Mouse (Mus musculus) erythroblast, embryonic 14.5 days (primary cell): Measurements from ENCODE around the gene Spata2l. TPM values are rescaled to one million over a fixed set of nuclear protein-coding genes. Genes with fewer than 3 reads are reported as not detected.

Experiments
- H3K27me3 ChIP-seq: 2 replicates; pipeline ENCODE4 v1.6.1; 2012; ENCODE audit warnings: inconsistent platforms; ENCODE audit not compliant: control insufficient read depth
- H3K36me3 ChIP-seq: 2 replicates; pipeline ENCODE4 v1.6.1; 2012; ENCODE audit warnings: mild to moderate bottlenecking, inconsistent platforms; ENCODE audit not compliant: control insufficient read depth
- H3K4me1 ChIP-seq: 2 replicates; pipeline ENCODE4 v1.6.1; 2012; ENCODE audit warnings: inconsistent platforms; ENCODE audit not compliant: control insufficient read depth
- H3K4me3 ChIP-seq: replicated peaks from 2 replicates; pipeline ENCODE3; 2012; ENCODE audit warnings: moderate library complexity, mild to moderate bottlenecking, inconsistent platforms
- H3K9me3 ChIP-seq: 2 replicates; pipeline ENCODE4 v1.6.1; 2012; ENCODE audit warnings: low read length, inconsistent platforms, mixed read lengths; ENCODE audit not compliant: control insufficient read depth
- GATA1 ChIP-seq: IDR thresholded peaks from 2 replicates; pipeline ENCODE4 v1.6.1; 2012; ENCODE audit warnings: low read length, inconsistent platforms, mixed read lengths
- TAL1 ChIP-seq: IDR thresholded peaks from 3 replicates; pipeline ENCODE4 v1.6.1; 2012; ENCODE audit warnings: low read length, inconsistent platforms, mixed read lengths
- polyA plus RNA-seq: library from polyadenylated mRNA; stranded (reverse); fragments of >175 nt; gene quantifications from 2 replicates; pipeline ENCODE4 v1.2.3, GENCODE M21; 2012

Gene Spata2l
- polyA plus RNA-seq, 1 experiment, result 0.03 TPM

DNA sequence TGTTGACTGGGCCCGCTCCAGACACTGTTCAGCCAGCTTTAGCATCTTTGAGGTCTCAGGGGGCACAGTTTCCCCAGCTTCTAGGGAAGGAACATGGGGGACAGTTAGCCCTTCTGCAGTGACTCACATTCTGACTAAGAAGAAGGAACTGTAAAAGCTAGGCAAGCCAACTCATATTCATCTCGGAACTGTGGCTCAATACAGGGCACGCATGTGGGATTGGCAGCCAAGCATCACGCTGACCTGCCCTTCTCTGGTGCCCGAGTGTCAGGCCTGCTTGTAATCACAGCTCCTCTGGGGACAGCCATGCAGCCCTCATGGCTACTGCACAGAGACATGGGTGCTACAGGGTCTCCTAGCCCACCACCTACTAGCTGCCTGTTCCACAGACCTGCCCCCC, 14.9 kb upstream of the Spata2l start:
- Histone ChIP-seq H3K9me3 (no peaks in the 10 kb centered on the region), H3K4me3 (no peak overlapping the region), H3K4me1 (peaks cover 29% of the 10 kb centered on the region), H3K27me3 (no peaks in the 10 kb centered on the region), H3K36me3 (peaks cover 53% of the 10 kb centered on the region)
- TF ChIP-seq GATA1 (no peak), TAL1 (no peak)

DNA sequence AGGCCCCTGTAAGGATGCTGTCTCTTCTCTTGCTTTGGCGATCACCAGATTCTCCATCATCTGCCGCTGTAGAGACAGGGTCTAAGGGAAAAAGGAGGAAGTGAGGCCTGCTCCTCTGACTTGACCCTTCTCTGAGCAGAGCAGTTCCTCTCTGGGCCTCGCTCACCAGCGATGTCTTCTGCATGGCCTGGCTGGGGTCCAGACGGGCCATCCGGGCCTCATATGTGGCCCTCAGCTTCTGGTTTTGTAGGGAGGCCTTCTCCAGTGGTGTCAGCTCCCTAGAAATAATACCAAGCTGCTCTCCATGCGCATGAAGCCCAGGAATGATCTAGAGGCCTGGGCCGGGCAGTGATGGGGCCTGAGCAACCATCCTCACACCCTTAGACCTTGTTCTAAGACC, 12.6 kb upstream of the Spata2l start:
- Histone ChIP-seq H3K4me1 (peaks cover 14% of the 10 kb centered on the region), H3K36me3 (peaks cover 59% of the 10 kb centered on the region)
- TF ChIP-seq TAL1 (no peak), GATA1 (no peak)

DNA sequence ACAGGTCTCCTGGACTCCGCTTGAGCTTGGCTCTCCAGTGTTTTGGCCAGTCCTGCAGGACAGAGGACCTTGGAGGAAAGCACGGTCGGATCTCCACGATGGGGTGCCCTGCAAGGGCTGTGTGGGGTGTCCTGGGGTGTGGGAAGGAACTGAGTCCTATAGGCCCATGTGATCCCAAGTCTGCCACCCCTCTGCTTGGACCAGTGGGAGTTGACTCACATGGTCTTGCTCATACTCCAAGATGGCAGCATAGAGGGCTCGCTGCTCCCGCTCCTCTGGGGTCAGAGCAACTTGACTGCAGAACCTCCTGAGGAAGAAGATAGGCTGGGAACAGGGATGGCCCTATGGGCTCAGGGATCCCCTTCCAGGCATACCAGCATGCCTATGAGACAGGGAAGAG, 11.7 kb upstream of the Spata2l start:
- H3K4me3 ChIP-seq, result no peak overlapping the region
- no peaks in the 10 kb centered on the region for H3K27me3 ChIP-seq
- H3K36me3 ChIP-seq, result peaks cover 62% of the 10 kb centered on the region
- H3K4me1 ChIP-seq, result peaks cover 6% of the 10 kb centered on the region
- H3K9me3 ChIP-seq, result no peaks in the 10 kb centered on the region
- TF ChIP-seq TAL1 (no peak), GATA1 (no peak)

More for the DNA sequence above, 12.6 kb upstream of the Spata2l start:
- Histone ChIP-seq H3K4me3 (no peak overlapping the region), H3K27me3 (no peaks in the 10 kb centered on the region), H3K9me3 (no peaks in the 10 kb centered on the region)

DNA sequence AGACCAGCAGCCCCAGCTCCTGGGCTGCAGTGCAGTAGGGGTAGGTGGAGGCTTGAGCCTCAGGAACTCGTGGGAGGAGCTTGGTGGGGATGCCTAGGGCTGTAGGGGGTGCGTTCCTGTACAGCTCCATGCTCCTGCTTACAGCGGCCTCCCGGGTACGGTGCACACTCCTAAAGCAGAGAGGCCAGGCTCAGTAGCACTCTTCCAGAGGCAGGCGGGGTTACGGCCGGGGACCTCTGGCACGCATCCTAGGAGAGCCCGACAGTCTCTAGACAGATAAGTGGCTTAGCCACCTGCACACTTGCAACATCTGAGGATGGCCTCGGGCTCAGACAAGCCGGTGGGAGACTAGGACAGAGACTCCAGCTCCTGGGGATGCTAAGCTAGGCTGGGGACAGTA, 9.5 kb upstream of the Spata2l start:
- Histone ChIP-seq H3K36me3 (peaks cover 53% of the 10 kb centered on the region), H3K27me3 (no peaks in the 10 kb centered on the region), H3K4me1 (no peaks in the 10 kb centered on the region), H3K9me3 (no peaks in the 10 kb centered on the region), H3K4me3 (no peak overlapping the region)
- no peak for TF ChIP-seq TAL1

DNA sequence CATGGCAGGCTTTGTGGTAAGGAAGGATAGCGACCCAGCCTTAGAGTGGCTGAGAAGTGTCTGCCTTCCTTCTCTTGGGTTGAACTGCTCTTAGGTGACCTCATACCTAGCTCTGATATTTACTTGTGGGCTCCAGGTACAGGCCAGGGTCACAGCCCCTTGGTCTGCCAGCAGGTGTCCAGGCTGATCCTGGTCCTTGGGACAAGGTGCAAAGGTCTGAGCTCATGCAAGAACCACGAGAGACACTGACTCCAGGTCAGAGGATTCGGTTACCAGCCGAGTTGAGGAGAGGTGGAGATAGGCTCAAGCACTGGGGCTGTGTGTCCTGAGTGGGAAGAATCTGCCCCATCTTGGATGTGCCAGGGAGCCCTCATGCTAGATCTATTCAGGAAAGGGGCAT, 8.3 kb upstream of the Spata2l start:
- Histone ChIP-seq H3K27me3 (no peaks in the 10 kb centered on the region), H3K4me3 (no peak overlapping the region), H3K9me3 (no peaks in the 10 kb centered on the region), H3K36me3 (peaks cover 49% of the 10 kb centered on the region), H3K4me1 (no peaks in the 10 kb centered on the region)
- TF ChIP-seq GATA1, result no peak
- TF ChIP-seq TAL1, result no peak

DNA sequence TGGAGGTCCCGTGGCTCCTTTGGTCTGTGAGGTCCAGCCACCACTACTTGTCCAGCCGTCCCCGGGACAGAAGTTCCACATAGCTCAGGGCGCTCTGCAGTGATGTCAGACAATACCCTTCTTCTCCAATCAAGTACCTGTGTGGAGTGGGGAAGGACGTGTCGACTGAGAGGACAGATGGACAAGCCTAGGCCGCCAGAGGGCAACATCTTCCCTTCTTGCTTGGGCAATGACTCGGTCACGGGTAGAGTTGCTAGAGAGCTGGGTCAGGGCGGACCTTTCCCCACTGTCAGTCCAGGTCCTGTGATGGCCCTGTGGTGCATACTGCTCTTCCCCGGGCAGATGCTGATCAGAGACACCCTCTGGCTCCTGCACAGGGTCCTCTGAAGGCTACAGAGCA, 7.0 kb upstream of the Spata2l start:
- no peak for TF ChIP-seq TAL1

DNA sequence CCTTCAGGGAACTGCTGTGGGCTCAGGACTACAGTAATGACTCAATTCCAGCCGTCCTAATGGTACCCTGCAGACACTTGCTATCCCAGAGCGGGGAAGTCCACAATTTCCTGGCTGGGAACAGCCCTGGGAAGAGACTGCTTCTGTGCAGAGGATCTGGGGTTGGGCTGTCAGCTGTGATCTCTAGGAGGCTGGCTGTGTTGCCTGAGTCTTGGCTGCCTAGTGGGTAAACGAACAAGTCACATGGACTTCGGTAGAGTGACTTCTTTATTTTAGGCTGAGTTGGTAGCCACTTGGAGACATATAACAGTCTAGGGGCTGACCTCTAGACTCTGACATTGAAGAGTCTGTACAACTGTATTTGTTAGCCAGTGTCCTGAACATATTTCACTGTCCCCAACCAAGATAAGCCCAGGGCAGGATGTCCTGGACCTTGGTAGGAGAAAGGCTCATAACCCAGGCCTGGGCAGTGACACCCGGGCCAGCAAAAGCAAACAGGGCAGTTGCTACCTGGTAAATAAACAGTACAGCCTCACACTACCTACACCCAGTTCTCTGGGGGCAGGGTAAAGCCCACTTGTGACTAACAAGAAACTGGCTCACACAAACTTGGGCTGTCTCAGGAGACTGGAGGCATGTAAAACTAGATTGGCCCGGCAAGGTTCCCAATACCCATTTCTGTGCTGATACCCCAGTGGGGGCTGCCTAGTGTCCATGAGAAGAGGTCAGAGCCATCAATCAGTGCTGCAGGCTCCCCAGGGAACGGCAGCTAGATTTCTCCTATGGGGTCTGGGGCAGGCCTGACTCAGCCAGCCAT, 6.3 kb upstream of the Spata2l start:
- Histone ChIP-seq H3K36me3 (peaks cover 28% of the 10 kb centered on the region), H3K9me3 (no peaks in the 10 kb centered on the region), H3K4me3 (no peak overlapping the region), H3K27me3 (no peaks in the 10 kb centered on the region), H3K4me1 (no peaks in the 10 kb centered on the region)
- TF ChIP-seq TAL1, result no peak
- TF ChIP-seq GATA1, result no peak

More for the DNA sequence above, 7.0 kb upstream of the Spata2l start:
- Histone ChIP-seq H3K36me3 (peaks cover 36% of the 10 kb centered on the region), H3K4me1 (no peaks in the 10 kb centered on the region), H3K27me3 (no peaks in the 10 kb centered on the region), H3K4me3 (no peak overlapping the region), H3K9me3 (no peaks in the 10 kb centered on the region)

DNA sequence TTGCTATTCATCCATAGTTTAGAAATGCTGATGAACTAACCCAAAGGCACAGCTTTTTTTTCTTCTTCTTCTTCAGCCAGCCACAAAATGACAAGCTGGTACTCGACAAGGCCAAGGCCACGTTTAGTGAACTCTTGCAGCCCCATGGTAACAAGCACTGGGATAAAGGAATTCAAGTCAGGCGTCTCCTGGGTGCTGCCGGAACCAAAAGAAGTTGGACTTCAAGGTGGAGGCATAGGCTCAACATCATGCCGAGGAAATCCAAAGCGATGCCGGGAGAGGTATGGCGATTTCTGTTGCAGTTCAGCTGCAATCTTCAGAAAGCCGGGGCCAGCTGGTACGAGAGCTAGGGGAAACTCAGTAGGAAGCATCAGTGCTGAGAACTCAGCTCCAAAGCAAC, 3.4 kb upstream of the Spata2l start:
- Histone ChIP-seq H3K4me1 (peaks cover 23% of the 10 kb centered on the region), H3K27me3 (peaks cover 22% of the 10 kb centered on the region), H3K4me3 (no peak overlapping the region), H3K9me3 (no peaks in the 10 kb centered on the region), H3K36me3 (peaks cover 5% of the 10 kb centered on the region)
- TF ChIP-seq GATA1 (no peak), TAL1 (no peak)

DNA sequence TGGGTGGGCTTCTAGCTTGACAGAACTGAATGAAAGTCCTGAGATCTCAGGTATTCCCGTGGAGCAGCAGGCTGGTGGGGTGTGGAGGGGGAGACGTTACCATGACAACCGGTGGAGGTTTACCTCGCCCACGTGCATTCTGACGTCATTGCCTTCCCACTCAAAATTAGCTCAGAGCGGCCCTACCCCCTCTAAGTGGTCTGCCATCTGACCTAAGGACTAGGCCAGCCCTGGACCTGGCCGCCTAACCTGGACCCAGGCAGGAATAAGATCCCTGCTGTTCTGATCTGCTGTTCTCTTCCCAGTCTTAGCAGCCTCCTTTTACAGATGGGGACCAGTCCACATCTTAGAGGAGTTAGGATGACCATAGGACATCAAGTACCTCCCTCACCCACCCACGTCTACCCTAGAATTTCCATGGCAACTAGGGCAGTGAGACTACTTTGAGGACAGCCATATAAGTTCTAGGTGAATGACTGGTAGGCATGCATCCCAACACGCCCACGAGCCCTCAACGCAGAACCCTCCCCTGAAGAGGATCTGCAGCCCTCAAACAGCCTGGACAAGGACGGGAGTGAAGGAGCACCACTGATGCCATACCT, 1.0 kb downstream of the Spata2l start:
- peak overlapping the region; percentile 72 for H3K4me3 ChIP-seq
- peaks cover 35% of the 10 kb centered on the region for H3K27me3 ChIP-seq
- TF ChIP-seq GATA1 (no peak), TAL1 (no peak)
- peaks cover 23% of the 10 kb centered on the region for H3K4me1 ChIP-seq
- H3K9me3 ChIP-seq, result no peaks in the 10 kb centered on the region
- peaks cover 5% of the 10 kb centered on the region for H3K36me3 ChIP-seq

DNA sequence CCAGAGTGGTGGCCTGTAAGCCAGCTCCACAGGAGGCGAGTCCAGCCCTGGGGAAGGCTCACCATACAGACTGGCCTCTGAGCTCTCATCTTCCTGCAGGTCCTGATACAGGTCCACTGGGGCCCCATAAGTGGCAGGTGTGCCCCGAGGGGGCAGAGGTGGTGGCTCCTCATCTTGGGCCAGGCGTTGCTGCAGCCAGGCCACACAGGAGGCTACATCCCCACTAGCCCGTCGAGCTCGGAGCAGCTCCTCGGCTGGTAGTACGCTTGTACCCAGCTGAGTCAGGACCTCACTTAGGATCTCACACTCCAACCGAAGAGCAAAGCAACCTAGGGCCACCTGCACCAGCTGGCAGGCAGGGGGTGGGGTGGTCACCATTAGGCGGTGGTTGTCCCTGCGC, 2.3 kb downstream of the Spata2l start:
- peaks cover 23% of the 10 kb centered on the region for H3K4me1 ChIP-seq
- TF ChIP-seq TAL1 (no peak), GATA1 (no peak)
- no peak overlapping the region for H3K4me3 ChIP-seq
- H3K9me3 ChIP-seq, result no peaks in the 10 kb centered on the region
- H3K27me3 ChIP-seq, result peaks cover 35% of the 10 kb centered on the region
- H3K36me3 ChIP-seq, result peaks cover 10% of the 10 kb centered on the region
